Mouse (Mus musculus) urinary bladder, postnatal 36 days (tissue): ENCODE measurements around the gene Arid1b.
"Not testable (repeated sequence)": the region's sequence is repeated elsewhere in the genome, so short reads cannot be mapped to it uniquely, and the experiment has no call there.

Source experiments
- DNase-seq, 2 experiments: peaks; one replicate each; pipeline ENCODE4 v3.0.0; 2022; ENCODE audit warnings: low spot score in 2 of 2, mixed read lengths in 1 of 2

The Arid1b gene

DNA sequence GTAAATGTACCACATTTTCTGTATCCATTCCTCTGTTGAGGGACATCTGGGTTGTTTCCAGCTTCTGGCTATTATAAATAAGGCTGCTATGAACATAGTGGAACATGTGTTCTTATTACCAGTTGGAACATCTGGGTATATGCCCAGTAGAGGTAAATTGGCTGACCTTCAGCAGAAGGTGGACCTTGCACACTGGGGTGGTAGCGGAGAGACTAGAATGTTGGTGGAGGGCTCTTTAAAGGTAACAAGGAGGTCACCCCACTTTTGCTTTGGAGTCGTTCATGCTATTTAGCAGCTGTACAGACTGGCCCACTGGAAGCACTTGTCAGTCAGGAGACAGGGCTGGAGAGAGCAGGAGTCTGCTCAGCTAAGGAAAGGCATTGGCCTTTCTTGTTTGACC is 94.1 kb downstream of the Arid1b start:
- not testable (repeated sequence) for DNase-seq

DNA sequence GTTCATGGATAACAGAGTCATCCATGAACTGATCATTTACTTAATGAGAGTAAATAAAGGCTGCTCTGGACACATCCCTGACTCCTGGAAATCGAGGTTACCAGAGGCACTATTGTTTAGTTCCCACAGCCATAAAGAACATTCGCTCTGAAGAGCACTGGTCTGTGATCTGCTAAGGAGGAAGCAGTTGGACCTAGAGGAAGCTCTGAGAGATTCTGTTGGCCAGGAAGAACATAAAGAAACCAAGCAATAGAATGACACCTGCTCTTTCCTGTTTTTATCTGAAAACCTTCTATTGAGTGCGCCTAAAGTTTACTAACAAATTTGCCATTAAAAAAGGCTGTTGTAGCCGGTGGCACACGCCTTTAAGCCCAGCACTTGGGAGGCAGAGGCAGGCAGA is 94.7 kb downstream of the Arid1b start:
- DNase-seq = no peak

DNA sequence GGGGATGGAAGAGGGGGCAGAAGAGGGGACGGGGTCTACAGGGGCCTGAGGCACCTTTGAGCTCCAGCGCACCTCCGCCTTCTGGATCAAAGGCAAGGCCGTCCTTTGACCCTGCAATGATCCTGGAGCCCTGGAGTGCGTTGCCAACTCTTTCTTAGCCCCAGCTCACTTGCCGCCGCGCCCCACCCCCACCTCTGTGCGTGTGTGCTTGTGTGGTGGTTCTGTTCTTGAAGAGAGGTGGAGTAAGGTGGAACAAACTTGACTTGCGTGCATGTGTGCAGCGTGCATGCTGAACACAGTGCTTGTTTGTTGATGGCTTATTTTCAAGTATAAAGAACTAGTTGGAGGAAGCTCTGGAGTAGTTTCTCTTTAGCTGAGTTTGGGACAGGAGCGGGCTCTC is 95.4 kb downstream of the Arid1b start:
- DNase-seq = no peak

DNA sequence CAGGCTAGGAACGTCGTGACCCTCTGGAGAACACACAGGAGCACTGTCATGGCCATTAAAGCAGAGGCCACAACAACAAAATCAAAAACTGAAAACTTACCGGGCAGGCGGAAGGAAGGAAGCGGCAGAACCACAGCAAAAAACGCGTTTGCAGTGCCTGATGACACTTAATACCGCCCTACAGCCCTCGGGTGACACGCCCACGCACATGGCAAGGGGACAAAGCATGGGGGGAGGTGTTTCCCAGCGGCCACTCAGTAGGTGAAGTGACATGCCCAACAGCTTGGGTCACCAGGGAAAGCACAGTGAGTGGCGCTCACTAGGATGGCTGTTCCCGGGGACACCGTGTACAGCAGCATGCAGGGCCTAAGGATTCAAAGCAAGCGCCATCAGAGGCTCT is 97.4 kb downstream of the Arid1b start:
- no peak for DNase-seq

DNA sequence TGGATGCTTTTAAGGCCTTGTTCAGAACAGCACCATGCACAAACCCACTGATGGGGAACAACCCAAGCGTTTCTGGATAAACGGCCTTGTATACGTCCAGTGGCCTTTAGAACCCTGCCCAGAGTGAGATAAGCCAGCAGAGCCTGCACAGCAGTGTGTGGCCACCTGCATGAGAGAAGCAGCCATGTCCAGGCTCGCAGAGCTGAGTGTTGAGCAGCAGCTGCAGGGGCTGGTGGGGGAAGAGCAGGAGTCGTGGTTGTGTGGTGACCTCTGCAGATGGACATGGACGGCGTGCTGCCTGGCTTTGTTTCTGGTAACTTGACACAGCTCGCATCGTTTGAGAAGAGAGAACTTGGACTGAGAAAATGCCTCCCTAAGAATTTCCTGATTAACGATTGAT is 97.8 kb downstream of the Arid1b start:
- DNase-seq = no peak

DNA sequence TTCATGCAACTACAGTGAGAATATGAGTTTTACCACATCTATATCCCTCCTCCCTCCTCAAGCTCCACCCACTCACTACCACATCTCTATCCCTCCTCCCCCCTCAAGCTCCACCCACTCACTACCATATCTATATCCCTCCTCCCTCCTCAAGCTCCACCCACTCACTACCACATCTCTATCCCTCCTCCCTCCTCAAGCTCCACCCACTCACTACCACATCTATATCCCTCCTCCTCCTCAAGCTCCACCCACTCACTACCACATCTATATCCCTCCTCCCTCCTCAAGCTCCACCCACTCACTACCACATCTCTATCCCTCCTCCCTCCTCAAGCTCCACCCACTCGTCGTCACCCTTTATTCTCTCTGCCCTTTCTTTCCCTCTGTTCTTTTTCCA is 99.2 kb downstream of the Arid1b start:
- DNase-seq = not testable (repeated sequence)

DNA sequence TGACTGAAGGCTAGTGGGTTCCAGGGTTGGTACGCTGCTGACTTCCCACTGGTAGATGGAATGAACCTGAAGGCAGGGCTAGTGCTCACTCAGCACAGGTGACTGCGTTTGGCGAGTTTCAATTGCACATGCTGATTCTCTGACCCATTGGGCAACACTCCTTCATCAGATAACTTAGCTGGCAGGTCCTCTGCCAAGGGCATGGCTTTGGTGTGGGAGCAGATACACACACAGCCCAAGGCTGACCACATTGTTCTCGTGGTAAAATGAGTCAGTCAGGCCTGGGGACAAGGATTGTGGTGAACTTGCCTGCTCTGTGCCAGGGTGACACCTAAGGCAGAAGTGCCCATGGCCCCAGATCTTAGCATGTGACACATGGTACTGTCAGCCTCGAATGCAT is 100.5 kb downstream of the Arid1b start:
- DNase-seq = peak; percentile 38 to 56

DNA sequence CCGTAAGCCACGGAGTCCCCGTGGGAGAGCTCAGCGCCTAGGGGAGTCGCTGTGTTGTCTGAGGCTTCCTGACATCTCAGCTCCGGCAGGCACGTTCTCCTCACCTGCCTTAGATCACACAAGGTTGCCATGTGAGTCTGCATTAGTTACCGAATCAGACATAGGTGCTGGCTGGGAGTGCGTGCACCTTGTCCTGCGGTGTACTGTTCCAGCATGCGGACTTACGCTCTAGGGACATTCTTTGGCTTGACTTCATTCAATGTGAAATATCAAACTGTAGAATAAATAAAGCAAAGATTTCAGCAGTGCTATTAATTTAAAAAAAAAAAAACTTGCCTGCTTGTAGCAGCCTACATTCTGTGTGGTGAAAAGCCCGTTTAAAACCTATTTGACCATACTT is 101.6 kb downstream of the Arid1b start:
- DNase-seq = no peak

DNA sequence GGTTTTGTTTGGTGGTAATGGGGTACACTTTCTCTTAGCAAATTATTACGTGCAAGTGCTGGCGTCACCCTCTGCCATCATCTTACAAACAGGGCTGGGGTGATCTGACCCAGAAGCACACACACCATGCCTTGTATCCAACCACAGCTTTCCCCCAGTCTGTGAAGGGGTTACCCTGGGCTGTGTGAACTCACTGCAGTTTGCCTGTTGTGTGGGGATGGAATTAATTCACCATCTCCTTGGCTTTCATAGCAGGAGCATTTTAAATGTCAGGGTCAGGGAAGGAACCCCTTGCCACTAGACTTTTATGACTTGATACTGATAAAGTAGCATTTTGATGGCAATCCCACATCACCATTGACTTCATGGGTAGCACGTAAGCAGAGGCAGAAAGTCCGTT is 102.9 kb downstream of the Arid1b start:
- no peak for DNase-seq

DNA sequence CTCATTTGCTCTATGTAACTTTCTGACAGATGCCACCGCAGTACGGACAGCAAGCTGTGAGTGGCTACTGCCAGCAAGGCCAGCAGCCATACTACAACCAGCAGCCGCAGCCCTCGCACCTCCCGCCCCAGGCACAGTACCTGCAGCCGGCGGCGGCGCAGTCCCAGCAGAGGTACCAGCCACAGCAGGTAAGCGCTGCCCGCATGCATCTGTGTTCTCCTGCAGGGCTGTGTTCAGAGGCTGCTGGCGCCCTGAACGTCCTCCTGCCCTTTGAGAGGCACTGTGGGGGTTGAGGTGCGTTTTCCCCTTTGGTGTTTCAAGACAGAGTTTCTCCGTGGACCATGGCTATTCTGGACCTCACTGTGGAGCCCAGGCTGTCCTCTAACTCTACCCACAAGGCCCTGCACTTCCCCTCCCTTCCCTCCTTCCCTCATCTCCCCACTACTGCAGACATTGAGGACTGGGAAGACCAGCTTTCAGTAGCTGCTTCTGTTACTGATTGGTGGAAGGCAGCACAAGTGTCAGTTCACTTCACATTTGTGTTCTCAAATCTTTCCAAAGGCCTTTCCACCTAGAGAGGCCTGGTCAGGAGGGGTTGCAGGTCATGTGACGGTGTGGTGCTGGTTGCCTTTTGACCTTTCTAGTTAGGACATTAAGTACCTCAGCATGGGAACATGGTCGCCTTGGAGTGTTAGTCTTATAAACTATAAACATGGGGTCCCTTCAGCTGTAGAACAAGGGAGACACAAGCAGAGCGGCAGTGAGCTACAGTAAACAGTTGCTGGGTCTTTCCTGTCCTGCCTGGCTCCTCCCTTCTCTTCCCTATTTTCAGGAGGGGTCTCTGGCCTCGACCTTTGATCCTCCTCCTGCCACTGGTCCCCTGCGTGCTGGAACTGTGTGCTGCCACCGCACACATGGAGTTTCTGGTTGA is 103.7 kb downstream of the Arid1b start:
- no peak for DNase-seq

DNA sequence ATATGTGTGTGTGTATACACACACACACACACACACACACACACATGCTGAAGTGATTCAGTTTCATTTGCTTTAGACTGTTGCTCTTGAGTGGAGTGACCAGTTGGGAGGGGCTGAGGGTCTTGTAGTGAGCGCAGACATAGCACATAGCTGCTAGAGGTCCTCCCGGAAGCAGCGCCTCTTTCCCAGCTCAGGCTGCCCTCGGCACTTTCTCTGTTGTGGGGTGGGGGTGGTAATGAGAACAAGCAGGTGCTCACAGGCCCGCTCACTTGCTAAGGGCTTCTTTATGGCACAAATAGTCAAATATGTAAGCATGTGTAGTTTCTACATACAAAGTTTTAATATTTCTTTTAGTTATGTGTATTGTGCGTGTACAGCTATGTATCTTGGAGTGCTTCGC is 104.6 kb downstream of the Arid1b start:
- no peak for DNase-seq

DNA sequence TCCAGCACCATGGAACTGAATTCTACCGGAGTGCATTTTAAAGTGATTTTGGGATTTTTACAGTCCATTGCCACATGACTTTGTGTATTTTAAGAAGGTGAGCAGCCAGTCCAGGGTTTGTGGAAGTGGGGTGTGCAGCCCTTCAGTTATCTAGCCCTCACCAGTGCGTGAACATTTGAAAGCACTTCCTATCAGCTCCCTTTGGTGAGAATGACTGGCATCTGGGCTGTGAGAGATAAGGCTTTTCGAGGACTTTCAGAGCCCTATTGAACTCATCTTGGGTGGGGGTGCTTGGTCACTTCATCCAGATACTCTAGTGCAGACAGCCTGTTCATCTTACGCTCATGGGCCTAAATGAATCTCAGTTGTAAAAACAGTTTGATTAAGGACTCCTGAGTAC is 105.1 kb downstream of the Arid1b start:
- no peak for DNase-seq

DNA sequence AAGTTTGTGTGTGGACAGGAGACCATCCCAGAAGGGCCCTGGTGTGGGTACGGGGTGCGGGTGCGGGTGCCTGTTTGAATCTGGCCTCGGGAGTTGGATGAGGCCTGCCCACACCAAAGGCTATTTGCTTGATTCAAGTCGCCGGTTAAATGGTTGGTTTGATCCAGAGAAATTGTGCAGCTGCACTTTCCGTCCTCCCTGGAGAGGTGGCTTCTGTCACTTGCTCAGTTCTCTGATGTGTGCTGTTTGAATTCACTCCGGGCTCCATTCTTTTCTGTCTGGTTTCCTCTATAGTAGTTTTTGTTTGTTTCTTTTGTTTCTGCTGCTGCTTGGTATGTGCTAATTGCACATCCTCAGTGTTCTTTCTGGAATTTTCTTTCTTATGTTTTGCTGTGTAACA is 107.0 kb downstream of the Arid1b start:
- no peak for DNase-seq

DNA sequence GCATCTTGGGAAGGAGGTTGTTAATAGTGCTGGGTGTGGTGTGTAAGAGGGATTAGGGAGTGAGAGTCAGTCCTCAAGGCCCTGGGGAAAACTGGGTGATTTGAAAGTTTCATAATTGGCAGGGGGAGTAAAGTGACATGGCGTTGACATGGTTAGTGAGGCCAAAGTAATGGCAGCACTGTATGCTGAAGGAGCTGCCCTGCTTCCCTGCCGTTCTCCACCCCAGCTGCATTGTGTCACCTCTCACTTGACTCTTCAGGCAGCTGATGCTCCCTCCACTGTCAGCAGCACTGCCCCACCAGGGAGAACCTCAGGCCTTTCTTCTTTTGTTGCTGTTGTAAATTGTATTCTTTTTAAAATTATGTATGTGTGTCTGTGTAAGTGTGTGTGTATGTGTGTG is 107.8 kb downstream of the Arid1b start:
- DNase-seq = no peak

DNA sequence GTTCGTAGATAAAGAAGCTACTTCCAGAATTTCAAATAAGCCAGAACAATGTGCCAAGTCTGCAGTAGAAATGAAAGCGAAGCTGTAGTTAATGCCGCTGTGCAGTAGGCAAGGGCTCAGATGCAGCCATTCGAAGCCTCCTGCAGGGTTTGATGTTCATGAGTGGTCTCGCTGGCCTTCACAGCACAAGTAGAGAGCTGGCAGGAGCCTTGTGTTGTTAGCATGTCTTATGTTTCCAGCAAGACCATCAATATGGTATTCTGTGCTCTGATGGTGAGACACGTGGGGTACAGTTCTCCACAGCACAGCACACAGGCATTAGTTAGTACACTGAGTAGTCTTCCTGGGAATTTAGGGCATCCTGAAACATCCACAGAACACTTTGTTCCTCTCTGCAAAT is 111.6 kb downstream of the Arid1b start:
- no peak for DNase-seq

DNA sequence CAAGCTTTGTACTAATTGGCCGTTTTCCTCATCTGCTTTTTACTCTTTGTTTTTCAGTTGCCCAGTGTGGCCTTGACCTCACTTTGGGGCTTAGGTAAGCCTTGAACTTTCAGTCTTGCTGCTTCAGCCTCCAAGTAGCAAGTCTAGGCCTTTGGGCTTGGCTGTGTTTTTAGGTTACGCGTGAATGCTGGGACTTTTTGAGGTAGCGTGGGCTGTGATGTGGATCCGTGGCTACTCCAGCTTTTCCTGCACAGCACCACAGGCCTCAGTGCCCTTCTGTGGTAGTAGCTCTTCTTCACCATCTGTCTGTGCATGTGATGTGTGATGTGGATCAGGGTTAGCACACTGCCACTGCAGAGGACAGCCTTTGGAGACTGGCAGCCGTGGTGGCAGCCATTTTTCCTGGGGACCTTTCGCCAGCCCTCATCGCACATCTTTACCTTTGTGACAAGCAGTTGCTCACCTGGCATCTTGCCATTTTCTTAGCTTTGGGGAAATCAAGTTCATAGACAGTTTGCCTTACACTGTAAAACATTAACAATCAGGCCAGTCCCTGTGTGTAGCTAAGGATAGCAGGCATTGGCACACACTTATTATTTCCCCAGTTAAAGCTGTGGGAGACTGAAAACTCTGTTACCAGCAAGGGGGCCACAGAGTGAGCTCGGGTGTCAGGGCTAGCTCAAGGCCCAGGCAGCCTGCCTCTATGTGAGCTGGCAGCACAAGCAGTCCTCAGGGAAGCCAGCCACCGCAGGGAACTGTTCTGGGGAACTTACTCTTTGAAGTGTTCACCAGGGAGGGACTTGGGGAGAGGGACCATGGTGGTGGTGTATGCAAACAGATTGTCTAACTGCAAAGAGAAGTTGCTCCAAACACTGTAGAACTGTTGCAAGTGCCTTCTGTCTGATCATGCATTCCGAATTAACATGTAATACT is 112.4 kb downstream of the Arid1b start:
- no peak for DNase-seq

DNA sequence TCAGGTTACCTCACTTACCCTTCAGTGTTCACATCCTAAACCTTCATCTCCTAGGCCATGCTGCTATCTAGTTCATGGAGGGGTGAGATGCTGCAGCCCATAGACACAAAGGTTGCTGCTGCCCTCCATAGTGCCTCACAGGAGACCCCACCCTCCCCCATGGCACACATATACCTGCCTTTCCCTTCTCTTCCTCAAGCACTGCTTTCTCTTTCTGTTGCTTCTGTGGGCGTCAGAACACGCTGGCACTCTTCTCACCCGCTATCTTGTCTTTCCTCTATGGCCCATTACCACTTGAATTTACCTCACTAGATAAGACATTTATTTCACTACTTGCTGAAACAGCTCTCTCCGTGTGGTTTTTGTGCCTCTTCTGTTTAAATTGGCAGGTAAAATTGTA is 113.4 kb downstream of the Arid1b start:
- DNase-seq = no peak

DNA sequence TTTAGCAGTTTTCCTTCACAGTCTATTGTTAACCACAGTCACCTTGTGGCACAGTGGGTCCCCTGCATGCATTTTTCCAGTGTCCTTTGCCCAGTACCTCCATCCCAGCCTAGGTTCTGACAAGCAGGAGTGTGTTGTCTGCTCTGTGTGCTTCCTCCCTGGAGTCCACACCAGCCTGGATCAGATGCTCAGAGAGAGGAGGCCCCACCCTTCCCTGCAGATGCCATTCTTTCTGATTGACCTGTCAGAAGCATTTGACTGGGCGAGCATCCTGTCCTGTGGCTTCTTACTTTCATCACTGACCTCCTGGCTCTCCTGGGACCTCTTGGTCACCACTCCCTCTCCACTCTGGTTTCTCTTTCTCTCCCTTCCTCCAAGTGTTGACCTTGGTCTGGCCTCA is 113.9 kb downstream of the Arid1b start:
- DNase-seq = no peak

DNA sequence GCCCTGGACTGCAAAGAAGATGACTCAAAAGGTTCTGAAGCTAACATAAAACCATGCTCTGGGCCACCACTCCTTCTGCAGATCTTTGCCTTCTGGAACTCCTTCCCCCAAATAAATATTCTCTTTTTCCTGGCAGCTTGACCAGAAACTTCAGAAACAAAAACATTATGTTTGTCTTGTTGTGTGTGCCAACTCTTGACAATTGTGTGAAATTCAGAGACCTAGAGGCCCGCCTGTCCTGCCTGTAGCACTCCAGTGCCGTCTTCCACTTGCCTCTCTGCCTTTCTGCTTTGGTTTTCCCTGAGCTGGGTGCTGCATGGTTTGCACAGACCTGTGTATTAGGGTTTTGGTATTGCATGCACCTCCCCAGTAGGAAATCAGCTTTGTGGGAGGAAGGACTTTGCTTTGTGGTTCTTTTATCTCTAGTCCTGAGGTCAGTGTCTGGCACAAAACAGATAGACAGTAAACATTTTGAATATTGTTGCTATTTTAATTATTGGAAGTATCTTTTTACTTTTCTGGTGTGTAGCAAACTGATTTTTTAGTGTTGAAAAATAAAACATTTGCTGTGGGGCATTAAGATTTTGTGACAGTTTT is 114.5 kb downstream of the Arid1b start:
- DNase-seq = no peak

DNA sequence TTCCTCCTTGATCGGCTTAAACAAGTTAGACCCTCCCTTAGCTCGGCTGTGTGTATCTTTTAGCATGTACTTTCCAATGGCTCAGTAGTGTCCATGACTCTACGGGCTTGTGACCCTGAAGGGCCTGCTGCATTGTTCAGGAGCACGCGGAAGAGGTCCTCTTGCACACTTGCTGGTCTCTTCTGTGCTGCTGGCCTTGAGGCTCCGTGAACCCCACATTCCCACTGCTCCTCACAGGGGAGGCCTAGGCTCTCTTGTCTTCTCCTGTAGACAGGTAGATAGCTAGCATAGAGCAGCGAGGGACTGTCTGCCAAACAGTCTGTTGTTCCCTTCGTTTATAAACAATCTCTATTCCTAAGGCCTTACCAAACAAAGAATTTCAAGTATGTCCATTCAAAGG is 115.2 kb downstream of the Arid1b start:
- no peak for DNase-seq

DNA sequence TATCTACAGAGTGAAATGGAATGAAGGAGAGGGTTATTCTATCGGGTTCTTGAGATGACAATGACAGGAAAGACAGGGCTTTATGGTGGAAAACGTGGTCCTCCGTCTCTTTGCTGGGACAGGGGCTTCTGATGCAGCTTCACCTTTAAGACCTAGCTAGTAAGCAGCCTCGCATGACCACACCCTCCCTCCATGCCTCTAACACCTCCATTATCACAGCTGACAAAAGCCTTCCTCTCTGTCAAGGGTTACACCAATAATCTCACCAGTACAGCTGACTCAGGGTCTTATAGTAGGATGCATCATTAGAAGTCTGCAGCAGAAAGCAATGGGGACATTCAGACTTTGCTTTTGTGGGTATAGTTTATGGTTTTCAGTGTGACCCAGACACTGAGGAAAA is 116.0 kb downstream of the Arid1b start:
- DNase-seq = no peak

DNA sequence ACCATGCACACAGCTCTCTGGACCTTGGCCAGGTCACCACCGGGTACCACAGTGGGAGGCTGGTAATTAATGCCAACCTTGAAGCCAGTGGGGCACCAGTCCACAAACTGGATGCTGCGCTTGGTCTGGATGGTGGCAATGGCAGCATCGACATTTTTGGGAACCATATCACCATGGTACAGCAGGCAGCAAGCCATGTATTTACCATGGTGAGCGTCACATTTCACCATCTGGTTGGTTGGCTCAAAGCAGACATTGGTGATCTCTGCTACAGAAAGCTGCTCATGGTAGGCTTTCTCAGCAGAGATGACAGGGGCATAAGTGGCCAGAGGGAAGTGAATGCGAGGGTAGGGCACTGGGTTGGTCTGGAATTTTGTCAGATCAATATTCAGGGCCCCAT is 116.8 kb downstream of the Arid1b start:
- DNase-seq = not testable (repeated sequence)
